Mouse (Mus musculus): Measurements from ENCODE around the gene Gm21170. TPM values are rescaled to one million over a fixed set of nuclear protein-coding genes. Genes with fewer than 3 reads are reported as not detected.
"Not testable (repeated sequence)": the region's sequence is repeated elsewhere in the genome, so short reads cannot be mapped to it uniquely, and the experiment has no call there.

The Gm21170 gene
- total RNA-seq (2021): not detected
- long read RNA-seq, experiment 1: 0 reads
- long read RNA-seq, experiment 2: 0 reads

- not testable (repeated sequence) for DNase-seq
These were observed at the start of gene Gm21170 for GRCm38 (mm10) chrY:47690998-47691397. TSS of gene Gm21170 (minus strand) at chrY:47691098.

Other genes with a start within 250 kb of the Gm21170 start
- gene Gm21256, start 240.1 kb downstream of the Gm21170 start, total RNA-seq (2021): not detected